Mouse (Mus musculus) embryo, embryonic 10.5 days (tissue): Measurements from ENCODE around the gene Olfr1297.

ENCODE experiments used
- DNase-seq: peaks from one replicate; pipeline ENCODE4 v3.0.0-alpha.2; 2015; ENCODE audit warnings: low spot score

Gene Olfr1297

DNA sequence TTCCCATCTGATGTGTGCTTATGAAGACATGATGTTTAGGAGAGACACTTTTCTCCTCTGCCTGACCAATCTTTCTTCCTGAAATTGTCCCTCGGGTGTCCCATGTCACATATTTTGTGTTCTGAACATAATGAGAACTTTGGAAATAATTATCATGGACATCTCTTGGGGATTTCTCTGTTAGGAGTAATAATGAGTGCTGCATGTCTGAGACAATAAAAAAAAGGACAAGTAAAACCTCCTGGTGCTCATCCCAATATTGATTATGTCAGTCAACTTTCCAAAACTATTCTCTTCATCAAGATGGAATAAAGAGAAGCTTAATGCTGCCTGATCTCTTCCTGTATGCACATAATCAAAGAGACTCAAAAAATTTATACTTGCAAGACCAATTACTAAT lies at the start of gene Olfr1297:
Gene Olfr1297, minus strand, starts transcription at position 101 of the 400 bp plus-strand sequence.
- DNase-seq: no peak

DNA sequence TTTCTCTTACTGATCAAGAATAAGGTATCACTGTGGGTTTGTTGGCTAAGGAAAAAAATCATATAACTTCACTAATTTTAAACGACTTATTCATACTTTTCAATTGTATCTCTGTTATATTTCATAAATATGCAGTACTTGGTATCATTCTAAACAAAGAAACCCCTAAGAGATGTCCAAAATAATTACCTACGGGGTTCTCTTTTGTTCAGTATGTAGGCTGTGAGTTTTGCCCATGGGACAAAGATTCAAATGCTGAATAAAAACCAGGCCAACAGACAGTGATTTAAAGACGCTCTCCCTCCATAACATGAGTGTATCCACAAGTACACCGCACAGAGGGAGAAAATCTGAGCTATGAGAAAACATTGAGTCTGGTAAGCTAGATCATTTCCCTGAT lies 34.8 kb upstream of the Olfr1297 start, which contains the start of gene Olfr1299:
Gene Olfr1299, plus strand, starts transcription at position 301 of the 400 bp plus-strand sequence.
- no peak for DNase-seq

DNA sequence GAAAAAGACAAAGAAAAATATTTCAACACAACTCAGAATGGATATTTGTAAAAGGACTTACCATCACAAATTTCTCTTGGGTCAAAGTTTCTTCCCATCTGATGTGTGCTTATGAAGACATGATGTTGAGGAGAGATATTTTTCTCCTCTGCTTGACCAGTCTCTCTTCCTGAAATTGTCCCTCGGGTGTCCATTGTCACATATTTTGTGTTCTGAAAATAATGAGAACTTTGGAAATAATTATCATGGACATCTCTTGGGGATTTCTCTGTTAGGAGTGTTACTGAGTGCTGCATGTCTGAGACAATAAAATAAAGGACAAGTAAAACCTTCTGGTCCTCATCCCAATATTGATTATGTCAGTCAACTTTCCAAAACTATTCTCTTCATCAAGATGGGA lies 22.8 kb upstream of the Olfr1297 start, which contains the start of gene Olfr1298:
Gene Olfr1298, minus strand, starts transcription at position 101 of the 400 bp plus-strand sequence.
- no peak for DNase-seq

DNA sequence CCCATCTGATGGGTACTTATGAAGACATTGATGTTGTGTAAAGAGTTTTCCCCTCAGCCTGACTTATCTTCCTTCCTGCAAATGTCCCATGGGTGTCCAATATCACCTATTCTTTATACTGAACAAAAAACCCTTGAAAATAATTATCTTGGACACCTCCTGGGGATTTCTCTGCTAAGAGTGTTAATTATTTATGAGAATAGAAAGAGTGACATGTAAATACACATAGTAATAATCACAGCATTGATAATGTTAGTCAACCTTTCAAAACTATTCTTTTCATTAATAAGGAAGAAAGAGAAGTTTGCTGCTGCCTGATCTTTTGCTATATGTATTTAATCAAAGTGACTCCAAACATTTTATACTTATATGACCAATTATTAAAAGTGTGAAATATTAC lies 56.7 kb downstream of the Olfr1297 start, which contains the start of gene Olfr1295:
Gene Olfr1295, minus strand, starts transcription at position 101 of the 400 bp plus-strand sequence.
- no peak for DNase-seq
